Mouse (Mus musculus) CH12.LX (cell line): ENCODE measurements around the gene Macrod2. TPM values are rescaled to one million over a fixed set of nuclear protein-coding genes. Genes with fewer than 3 reads are reported as not detected.

Source experiments
- DNase-seq: peaks from one replicate; pipeline ENCODE4 v3.0.0-alpha.2; 2013; ENCODE audit errors: extremely low read depth
- H3K27ac ChIP-seq: 2 replicates; pipeline ENCODE4 v1.5.1; 2012; ENCODE audit warnings: low read depth, mild to moderate bottlenecking, control low read depth, moderate library complexity; ENCODE audit not compliant: insufficient read depth
- H3K27me3 ChIP-seq: replicated peaks from 2 replicates; pipeline ENCODE3; 2012; ENCODE audit warnings: inconsistent platforms
- H3K36me3 ChIP-seq, 2 experiments: replicated peaks in 1 of 2; 2 replicates each; pipeline versions ENCODE3 to v1.6.1; 2012; ENCODE audit warnings: inconsistent platforms in 1 of 2, low read length in 1 of 2, mild to moderate bottlenecking in 1 of 2, mixed read lengths in 1 of 2, moderate library complexity in 1 of 2; ENCODE audit not compliant: control insufficient read depth in 1 of 2, insufficient read depth in 1 of 2
- H3K4me1 ChIP-seq, 2 experiments: 2 replicates each; pipeline ENCODE4 v1.6.1; 2012; ENCODE audit warnings: inconsistent platforms in 1 of 2, moderate library complexity in 1 of 2; ENCODE audit not compliant: insufficient read depth in 2 of 2, control insufficient read depth in 1 of 2
- H3K4me2 ChIP-seq: 2 replicates; pipeline ENCODE4 v1.6.1; 2012; ENCODE audit warnings: low read depth, mild to moderate bottlenecking, control low read depth; ENCODE audit not compliant: poor library complexity, insufficient read depth, severe bottlenecking
- H3K4me3 ChIP-seq, 3 experiments: fragments of 150-350 bp in 1 of 3; sonication (generic) in 1 of 3; replicated peaks in 1 of 3; 2 replicates each; pipeline versions ENCODE3 to v1.5.1; 2011 to 2012; ENCODE audit warnings: low read depth in 2 of 3, low read length in 2 of 3, mild to moderate bottlenecking in 2 of 3, moderate library complexity in 2 of 3, control low read depth in 1 of 3, improper control_type of control experiment in 1 of 3, inconsistent platforms in 1 of 3, mixed read lengths in 1 of 3; ENCODE audit not compliant: poor library complexity in 1 of 3
- H3K79me2 ChIP-seq: replicated peaks from 2 replicates; pipeline ENCODE4 v1.6.1; 2012; ENCODE audit warnings: mild to moderate bottlenecking, moderate library complexity; ENCODE audit not compliant: control insufficient read depth, poor library complexity, insufficient read depth, severe bottlenecking; ENCODE audit errors: extremely low read depth
- H3K9ac ChIP-seq: 2 replicates; pipeline ENCODE4 v1.6.1; 2012; ENCODE audit warnings: low read depth, mild to moderate bottlenecking, control low read depth, moderate library complexity; ENCODE audit not compliant: insufficient read depth
- H3K9me3 ChIP-seq: replicated peaks from 2 replicates; pipeline ENCODE3; 2012; ENCODE audit warnings: low read length, inconsistent platforms, mixed read lengths
- BHLHE40 ChIP-seq: IDR thresholded peaks from 2 replicates; pipeline ENCODE4 v1.6.1; 2011; ENCODE audit warnings: mild to moderate bottlenecking, low read depth, low read length, improper control_type of control experiment
- CHD1 ChIP-seq: IDR thresholded peaks from 2 replicates; pipeline ENCODE4 v1.6.1; 2012; ENCODE audit warnings: low read depth, low read length, improper control_type of control experiment, inconsistent platforms
- E2F4 ChIP-seq: IDR thresholded peaks from 2 replicates; pipeline ENCODE4 v1.6.1; 2011; ENCODE audit warnings: low read depth, low read length, improper control_type of control experiment; ENCODE audit not compliant: insufficient replicate concordance
- EP300 ChIP-seq: IDR thresholded peaks from 2 replicates; pipeline ENCODE4 v1.6.1; 2011; ENCODE audit warnings: low read length, improper control_type of control experiment
- HCFC1 ChIP-seq: IDR thresholded peaks from 2 replicates; pipeline ENCODE4 v1.6.1; 2012; ENCODE audit warnings: low read depth, mild to moderate bottlenecking, inconsistent platforms, low read length, improper control_type of control experiment
- JUN ChIP-seq: IDR thresholded peaks from 2 replicates; pipeline ENCODE4 v1.6.1; 2011; ENCODE audit warnings: low read depth, mild to moderate bottlenecking, low read length, improper control_type of control experiment, moderate library complexity; ENCODE audit not compliant: insufficient read depth
- JUND ChIP-seq: conservative IDR thresholded peaks from 2 replicates; pipeline ENCODE4 v1.6.1; 2011; ENCODE audit warnings: low read depth, low read length, improper control_type of control experiment
- KAT2A ChIP-seq: IDR thresholded peaks from 2 replicates; pipeline ENCODE4 v1.6.1; 2012; ENCODE audit warnings: low read length, improper control_type of control experiment, inconsistent platforms; ENCODE audit not compliant: insufficient replicate concordance
- MAZ ChIP-seq: IDR thresholded peaks from 2 replicates; pipeline ENCODE4 v1.6.1; 2012; ENCODE audit warnings: low read depth, mild to moderate bottlenecking, inconsistent platforms, low read length, improper control_type of control experiment, moderate library complexity
- MXI1 ChIP-seq: IDR thresholded peaks from 2 replicates; pipeline ENCODE4 v1.6.1; 2011; ENCODE audit warnings: mild to moderate bottlenecking, low read depth, low read length, improper control_type of control experiment
- MYC ChIP-seq: IDR thresholded peaks from 2 replicates; pipeline ENCODE4 v1.6.1; 2011; ENCODE audit warnings: low read depth, mild to moderate bottlenecking, improper control_type of control experiment, low read length
- PAX5 ChIP-seq: IDR thresholded peaks from 2 replicates; pipeline ENCODE4 v1.6.1; 2012; ENCODE audit warnings: low read length, inconsistent platforms, mixed read lengths
- POLR2A ChIP-seq: IDR thresholded peaks from 2 replicates; pipeline ENCODE4 v1.6.1; 2011; ENCODE audit warnings: low read depth, mild to moderate bottlenecking, improper control_type of control experiment, low read length
- RAD21 ChIP-seq: IDR thresholded peaks from 2 replicates; pipeline ENCODE4 v1.6.1; 2011; ENCODE audit warnings: low read depth, mild to moderate bottlenecking, low read length, improper control_type of control experiment, moderate library complexity
- RCOR1 ChIP-seq: conservative IDR thresholded peaks from 2 replicates; pipeline ENCODE4 v1.6.1; 2012; ENCODE audit warnings: low read depth, mild to moderate bottlenecking, inconsistent platforms, low read length, improper control_type of control experiment
- TBP ChIP-seq: conservative IDR thresholded peaks from 2 replicates; pipeline ENCODE4 v1.6.1; 2011; ENCODE audit warnings: low read depth, low read length, improper control_type of control experiment
- TCF12 ChIP-seq: IDR thresholded peaks from 2 replicates; pipeline ENCODE4 v1.6.1; 2014; ENCODE audit warnings: low read depth, mild to moderate bottlenecking, inconsistent platforms, low read length, improper control_type of control experiment
- UBTF ChIP-seq: IDR thresholded peaks from 2 replicates; pipeline ENCODE4 v1.6.1; 2012; ENCODE audit warnings: low read depth, mild to moderate bottlenecking, inconsistent platforms, low read length, improper control_type of control experiment, moderate library complexity
- USF1 ChIP-seq: IDR thresholded peaks from 2 replicates; pipeline ENCODE4 v1.6.1; 2014; ENCODE audit warnings: low read depth, mild to moderate bottlenecking, inconsistent platforms, low read length, improper control_type of control experiment
- ZC3H11A ChIP-seq: IDR thresholded peaks from 2 replicates; pipeline ENCODE4 v1.6.1; 2012; ENCODE audit warnings: low read depth, mild to moderate bottlenecking, inconsistent platforms, low read length, improper control_type of control experiment
- ZMIZ1 ChIP-seq: IDR thresholded peaks from 2 replicates; pipeline ENCODE4 v1.6.1; 2012; ENCODE audit warnings: low read depth, mild to moderate bottlenecking, inconsistent platforms, low read length, improper control_type of control experiment
- ZNF384 ChIP-seq: IDR thresholded peaks from 2 replicates; pipeline ENCODE4 v1.6.1; 2012; ENCODE audit warnings: low read depth, low read length, improper control_type of control experiment, inconsistent platforms
- dilution Hi-C: fragments of 300-500 bp; cut with MboI; formaldehyde crosslinking; loops from 2 replicates; pipeline ENCODE4 v1.14.3; 2020; ENCODE audit warnings: low sequenced_read_pairs; ENCODE audit not compliant: extremely low pct_unique_long_range_greater_than_20kb, extremely low pct_ligation_motif_present
- in situ Hi-C: fragments of 300-500 bp; cut with MboI; formaldehyde crosslinking; loops from 3 replicates; pipeline ENCODE4 v1.14.3; 2019; ENCODE audit warnings: low sequenced_read_pairs, low pct_ligation_motif_present, low pct_unique_long_range_greater_than_20kb, mixed read lengths
- polyA plus RNA-seq: library from polyadenylated mRNA; unstranded; fragments of >175 nt; gene quantifications from 2 replicates; pipeline ENCODE4 v1.2.1, GENCODE M21; 2012; ENCODE audit warnings: low read depth; ENCODE audit not compliant: insufficient read length
- total RNA-seq, 2 experiments: library from RNA; depleted of rRNA; stranded (reverse); fragments of 300-350 nt in 1 of 2; fragments of >200 nt in 1 of 2; gene quantifications; 2 replicates each; pipeline ENCODE4 v1.2.3; 2012 to 2014

The Macrod2 gene
- total and polyA plus RNA-seq, 3 experiments = not detected

GRCm38 (mm10) chr2:141863628-141864165, 1468.6 kb downstream of the Macrod2 start:
- no peak overlapping the region for H3K9ac ChIP-seq
- H3K9me3 ChIP-seq = peaks cover 34% of the 10 kb centered on the region
- H3K4me2 ChIP-seq = no peak overlapping the region
- dilution Hi-C loops (no loop called here), in situ Hi-C loops (no loop called here)
- H3K4me3 ChIP-seq = no peak overlapping the region
- no peaks in the 10 kb centered on the region for H3K36me3 ChIP-seq
- DNase-seq = no peak
- no peaks in the 10 kb centered on the region for H3K4me1 ChIP-seq
- H3K27ac ChIP-seq = no peak overlapping the region
- H3K79me2 ChIP-seq = no peaks in the 10 kb centered on the region
- TF ChIP-seq UBTF (no peak), POLR2A (no peak), MAZ (no peak), BHLHE40 (no peak), ZC3H11A (no peak), MYC (no peak), TBP (no peak), HCFC1 (no peak), JUND (no peak), RAD21 (no peak), MXI1 (no peak)
- no peaks in the 10 kb centered on the region for H3K27me3 ChIP-seq

DNA sequence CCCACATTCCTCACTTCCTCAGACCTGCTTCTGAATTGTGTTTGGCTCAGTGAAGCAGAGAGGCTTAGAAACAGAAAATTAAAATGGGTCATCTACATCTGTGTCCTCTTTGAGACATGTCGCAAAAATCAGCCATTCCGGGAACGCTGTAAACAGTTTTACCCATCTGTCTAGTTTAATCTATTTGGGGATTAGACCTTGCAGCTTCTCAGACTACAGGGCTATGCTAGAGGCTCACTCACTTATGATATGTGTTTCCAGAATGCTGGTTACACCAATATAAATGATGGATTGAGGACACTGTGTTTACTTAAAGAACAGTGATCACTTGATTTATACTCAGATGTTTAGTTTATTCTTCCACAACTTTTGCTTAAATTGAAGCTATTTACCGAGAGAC, 1475.8 kb downstream of the Macrod2 start:
- Histone ChIP-seq H3K9ac (no peak overlapping the region), H3K9me3 (peaks cover 30% of the 10 kb centered on the region), H3K27ac (no peak overlapping the region), H3K4me2 (no peak overlapping the region), H3K4me1 (no peaks in the 10 kb centered on the region), H3K27me3 (no peaks in the 10 kb centered on the region), H3K36me3 (no peaks in the 10 kb centered on the region), H3K4me3 (no peak overlapping the region), H3K79me2 (no peaks in the 10 kb centered on the region)
- in situ Hi-C loops = no loop called here
- dilution Hi-C loops = no loop called here
- TF ChIP-seq EP300 = no peak
- no peak for TF ChIP-seq PAX5
- TF ChIP-seq JUN = no peak
- TF ChIP-seq CHD1 = no peak
- TF ChIP-seq KAT2A = no peak
- TF ChIP-seq RAD21 = no peak
- no peak for TF ChIP-seq TCF12
- no peak for TF ChIP-seq E2F4
- TF ChIP-seq USF1 = no peak
- no peak for TF ChIP-seq ZNF384
- no peak for TF ChIP-seq MXI1
- no peak for TF ChIP-seq UBTF
- no peak for TF ChIP-seq RCOR1
- TF ChIP-seq ZMIZ1 = no peak
- no peak for TF ChIP-seq POLR2A
- no peak for DNase-seq
